Mouse (Mus musculus): ENCODE results near the gene Gm21411. TPM values are rescaled to one million over a fixed set of nuclear protein-coding genes. Genes with fewer than 3 reads are reported as not detected.

The Gm21411 gene
- not detected in 2 replicates for polyA plus RNA-seq (2012)

DNA sequence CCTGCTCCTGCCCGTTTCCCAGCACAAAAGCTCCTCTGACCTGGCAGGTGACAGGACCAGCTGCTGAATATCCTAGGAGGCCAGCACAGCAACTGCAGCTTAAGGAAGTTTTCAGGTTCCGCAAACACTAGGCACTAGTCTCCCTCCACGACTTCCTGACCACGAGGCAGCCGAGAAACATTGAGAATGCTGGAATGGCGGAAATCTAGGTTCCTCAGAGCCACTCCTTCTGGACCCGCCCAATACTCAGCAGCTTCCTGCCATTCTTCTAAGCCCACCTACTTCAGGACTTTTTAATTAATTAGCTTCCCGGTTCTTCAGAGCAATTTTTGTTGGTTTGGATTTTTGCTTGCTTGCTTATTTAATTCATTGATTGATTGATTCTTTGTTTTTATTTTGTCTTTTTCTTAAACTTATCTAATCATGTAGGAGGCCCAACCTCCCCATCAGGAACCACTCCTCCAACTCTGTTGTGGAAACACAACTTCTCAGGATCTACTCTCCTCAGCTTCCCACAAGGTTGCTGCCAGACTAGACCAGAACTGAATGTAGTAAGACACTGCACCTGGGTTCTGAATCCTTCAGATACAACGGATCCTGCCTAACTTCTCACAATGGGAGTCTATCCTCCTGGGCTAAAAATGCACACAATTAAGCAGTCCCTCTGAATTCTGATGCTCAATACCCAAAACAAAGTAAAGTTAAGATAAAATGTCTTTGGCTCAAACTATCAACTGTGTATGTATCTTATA, at the start of gene Gm21411:
Gene Gm21411 (minus strand): TSS at position 205 of the 752 bp plus-strand sequence.

Other genes with a start within 250 kb of the Gm21411 start
- gene Zfp989, start 62.4 kb upstream of the Gm21411 start, polyA plus RNA-seq (2012), result 0.02 TPM in 1 of 2 replicates, not detected in the other
- gene Rex2, start 112.3 kb upstream of the Gm21411 start, polyA plus RNA-seq (2012), result not detected in 2 replicates
- 0.82 and 1.2 TPM in 2 replicates for gene Zfp991, start 222.4 kb upstream of the Gm21411 start, polyA plus RNA-seq (2012)

Measured in megakaryocyte-erythroid progenitor cell, adult 5 weeks (primary cell).